Comparison of ENCODE assay signal across 10 mouse cellular contexts in genomic region chr17:28082863-28083262, GRCm38 (mm10).
"Had no signal": no experiment of that assay in that cellular context is flagged by ENCODE, and none has a peak within 500 bp of the region (broad histone marks: within the 10 kb centered on the region; RNA-seq: fewer than 3 reads in every experiment).

No protein-coding gene starts in this region.

- H3K9me3 ChIP-seq: limb, embryonic 15.5 days; midbrain, embryonic 13.5 days had no signal

- ATAC-seq: midbrain, embryonic 13.5 days had no signal

- H3K4me2 ChIP-seq: limb, embryonic 15.5 days; midbrain, embryonic 13.5 days had no signal

- DNase-seq: kidney, adult 11 months; kidney, postnatal 25 days; layer of hippocampus, adult 9-11 months; layer of hippocampus, postnatal 36 days; lung, adult 18-20 months; right cerebral cortex, postnatal 14 days; thymus, postnatal 4 days had no signal

- H3K36me3 ChIP-seq: limb, embryonic 15.5 days; midbrain, embryonic 13.5 days had no signal

- H3K27ac ChIP-seq: limb, embryonic 15.5 days; liver, embryonic 14.5 days; midbrain, embryonic 13.5 days had no signal

- H3K4me3 ChIP-seq: limb, embryonic 15.5 days; midbrain, embryonic 13.5 days had no signal

- H3K9ac ChIP-seq: limb, embryonic 15.5 days; liver, embryonic 14.5 days; midbrain, embryonic 13.5 days had no signal
